Mouse (Mus musculus): ENCODE results near the gene Rap1a.

The Rap1a gene

GRCm38 (mm10) chr3:105806519-105807249 lies 5.5 kb upstream of the Rap1a start:
- DNase-seq (ENCODE audit: low read depth, low spot score) = no peak

- no peak for DNase-seq (ENCODE audit: low read depth, low spot score)
Measured at GRCm38 (mm10) chr3:105803600-105803999, 2.5 kb upstream of the Rap1a start.

- peak; percentile 48 for DNase-seq (ENCODE audit: low read depth, low spot score)
Measured at GRCm38 (mm10) chr3:105800675-105801190, 403 bp downstream of the Rap1a start.

- DNase-seq (ENCODE audit: low read depth, low spot score) = no peak
Measured at GRCm38 (mm10) chr3:105800156-105800674, 921 bp downstream of the Rap1a start.

- no peak for DNase-seq (ENCODE audit: low read depth, low spot score)
Measured at GRCm38 (mm10) chr3:105799375-105799774, 1.8 kb downstream of the Rap1a start.

GRCm38 (mm10) chr3:105798770-105799169 lies 2.4 kb downstream of the Rap1a start:
- DNase-seq (ENCODE audit: low read depth, low spot score) = no peak

- DNase-seq (ENCODE audit: low read depth, low spot score) = no peak
Measured at GRCm38 (mm10) chr3:105797427-105797826, 3.7 kb downstream of the Rap1a start.

GRCm38 (mm10) chr3:105796761-105797160 lies 4.4 kb downstream of the Rap1a start:
- no peak for DNase-seq (ENCODE audit: low read depth, low spot score)

- DNase-seq (ENCODE audit: low read depth, low spot score) = no peak
Measured at GRCm38 (mm10) chr3:105794309-105794708, 6.8 kb downstream of the Rap1a start.

- no peak for DNase-seq (ENCODE audit: low read depth, low spot score)
Measured at GRCm38 (mm10) chr3:105792309-105792708, 8.8 kb downstream of the Rap1a start.

- DNase-seq (ENCODE audit: low read depth, low spot score) = no peak
Measured at GRCm38 (mm10) chr3:105791129-105791528, 10.0 kb downstream of the Rap1a start.

GRCm38 (mm10) chr3:105790338-105790737 lies 10.8 kb downstream of the Rap1a start:
- DNase-seq (ENCODE audit: low read depth, low spot score) = no peak

- DNase-seq (ENCODE audit: low read depth, low spot score) = no peak
Measured at GRCm38 (mm10) chr3:105789776-105790175, 11.4 kb downstream of the Rap1a start.

GRCm38 (mm10) chr3:105787328-105787727 lies 13.8 kb downstream of the Rap1a start:
- no peak for DNase-seq (ENCODE audit: low read depth, low spot score)

- DNase-seq (ENCODE audit: low read depth, low spot score) = peak; percentile 15
Measured at GRCm38 (mm10) chr3:105785865-105786264, 15.3 kb downstream of the Rap1a start.

GRCm38 (mm10) chr3:105783809-105784208 lies 17.3 kb downstream of the Rap1a start:
- no peak for DNase-seq (ENCODE audit: low read depth, low spot score)

- no peak for DNase-seq (ENCODE audit: low read depth, low spot score)
Measured at GRCm38 (mm10) chr3:105782406-105782805, 18.7 kb downstream of the Rap1a start.

GRCm38 (mm10) chr3:105777997-105778396 lies 23.1 kb downstream of the Rap1a start:
- DNase-seq (ENCODE audit: low read depth, low spot score) = no peak

GRCm38 (mm10) chr3:105774496-105774895 lies 26.6 kb downstream of the Rap1a start:
- DNase-seq (ENCODE audit: low read depth, low spot score) = no peak

GRCm38 (mm10) chr3:105771534-105771933 lies 29.6 kb downstream of the Rap1a start:
- peak; percentile 73 for DNase-seq (ENCODE audit: low read depth, low spot score)

- no peak for DNase-seq (ENCODE audit: low read depth, low spot score)
Measured at GRCm38 (mm10) chr3:105770836-105771235, 30.3 kb downstream of the Rap1a start.

- no peak for DNase-seq (ENCODE audit: low read depth, low spot score)
Measured at GRCm38 (mm10) chr3:105769380-105769779, 31.8 kb downstream of the Rap1a start.

GRCm38 (mm10) chr3:105768529-105768928 lies 32.6 kb downstream of the Rap1a start:
- DNase-seq (ENCODE audit: low read depth, low spot score) = no peak
